15 mouse cellular contexts compared by ENCODE assay signal in the genomic region with DNA sequence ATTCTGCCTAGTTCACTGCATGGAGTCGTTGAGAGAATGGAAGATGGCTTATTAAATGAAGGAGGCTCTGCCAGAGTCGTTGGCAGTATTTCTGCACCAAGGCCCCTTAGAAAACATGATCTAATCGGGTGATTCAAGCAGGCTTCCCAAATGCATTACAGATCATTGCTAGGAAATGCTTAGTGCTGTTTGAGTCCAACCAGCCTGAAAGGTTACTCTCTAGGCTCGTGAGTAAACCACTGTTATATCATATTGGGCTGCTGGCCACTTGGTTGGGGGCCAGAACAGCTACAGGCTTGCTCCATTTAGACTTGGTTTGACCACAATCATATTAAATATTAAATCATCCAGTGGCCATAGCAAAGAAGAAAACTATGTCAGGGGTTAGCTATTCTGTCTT.
A peak's percentile ranks its signal among the peaks of the same experiment; 100 is the strongest.
DNase-seq lines count a peak whose midpoint lies in the region; ATAC-seq and TF ChIP-seq lines count a peak whose summit lies in the region.
"Had no signal": no experiment of that assay in that cellular context is flagged by ENCODE, and none has a peak within 500 bp of the region (broad histone marks: within the 10 kb centered on the region; RNA-seq: fewer than 3 reads in every experiment).

No protein-coding gene starts in this region.

- DNase-seq in lung, embryonic 14.5 days: peak; percentile 40
- no peak for DNase-seq in lung, postnatal 0 days (ENCODE audit: low spot score)
- DNase-seq in adrenal gland, adult 8-10 months: peak; percentile 61
- DNase-seq in fibroblast of lung, adult 2 months (ENCODE audit: low read depth): peak; percentile 79
- peak; percentile 61 for DNase-seq in lung, postnatal 10 days
- no peak for DNase-seq in left cerebral cortex, adult 9 months (ENCODE audit: low spot score in 2 of 2)
- DNase-seq: cerebellum, adult 9-10 months; kidney, adult 2 months; layer of hippocampus, adult 9-11 months; liver, embryonic 13.5 days; thymus, postnatal 36 days had no signal

- no peak for ATAC-seq in lung, embryonic 14.5 days (ENCODE audit: insufficient read depth)
- ATAC-seq in lung, postnatal 0 days: no peak
- ATAC-seq in intestine, postnatal 0 days: no peak
- ATAC-seq: activated CD4-positive, CD25-positive, alpha-beta regulatory T cell, adult 4 months; forebrain, embryonic 16.5 days had no signal

- TF ChIP-seq CTCF in lung, embryonic 14.5 days (IDR thresholded peaks at IDR 0.05; ENCODE audit: low read depth): no peak
- no peak for TF ChIP-seq CTCF in lung, postnatal 0 days (IDR thresholded peaks at IDR 0.05)
- TF ChIP-seq CTCF in intestine, postnatal 0 days (IDR thresholded peaks at IDR 0.05; ENCODE audit: low read depth): no peak

- 0 out of 2 replicates have a peak, but pooled peaks cover 5% of the 10 kb centered on the region for H3K4me1 ChIP-seq in lung, embryonic 14.5 days (ENCODE audit: insufficient read depth)
- H3K4me1 ChIP-seq in lung, postnatal 0 days (ENCODE audit: insufficient read depth, low read depth, low read length): no peaks in the 10 kb centered on the region
- H3K4me1 ChIP-seq in intestine, postnatal 0 days (replicated peaks; ENCODE audit: control insufficient read depth, insufficient read depth, low read length): no peaks in the 10 kb centered on the region
- H3K4me1 ChIP-seq: liver, embryonic 13.5 days had no signal

- H3K27me3 ChIP-seq in lung, embryonic 14.5 days (ENCODE audit: insufficient read depth, low read length): no peaks in the 10 kb centered on the region
- H3K27me3 ChIP-seq in lung, postnatal 0 days (replicated peaks; ENCODE audit: insufficient read depth, low read length): no peaks in the 10 kb centered on the region
- no peaks in the 10 kb centered on the region for H3K27me3 ChIP-seq in intestine, postnatal 0 days (replicated peaks; ENCODE audit: control insufficient read depth, insufficient read depth, low read length)
- H3K27me3 ChIP-seq: embryonic facial prominence, embryonic 12.5 days; liver, embryonic 13.5 days had no signal

- no peak overlapping the region for H3K9ac ChIP-seq in lung, embryonic 14.5 days
- no peak overlapping the region for H3K9ac ChIP-seq in lung, postnatal 0 days (replicated peaks; ENCODE audit: low read depth)
- H3K9ac ChIP-seq in intestine, postnatal 0 days (ENCODE audit: low read depth, low read length): no peak overlapping the region
- H3K9ac ChIP-seq: embryonic facial prominence, embryonic 12.5 days; liver, embryonic 13.5 days had no signal

- no peak overlapping the region for H3K4me3 ChIP-seq in lung, embryonic 14.5 days (ENCODE audit: low read depth, low read length)
- no peak overlapping the region for H3K4me3 ChIP-seq in lung, postnatal 0 days (ENCODE audit: low read depth, low read length)
- H3K4me3 ChIP-seq in intestine, postnatal 0 days (ENCODE audit: low read depth, low read length): no peak overlapping the region
- H3K4me3 ChIP-seq: embryonic facial prominence, embryonic 12.5 days; liver, embryonic 13.5 days had no signal

- WGBS in lung, embryonic 14.5 days: 76% methylated on average over 4 of the region's 4 CpGs
- 73% methylated on average over 4 of the region's 4 CpGs for WGBS in lung, postnatal 0 days
- 67% methylated on average over 4 of the region's 4 CpGs for WGBS in intestine, postnatal 0 days

- no peak overlapping the region for H3K4me2 ChIP-seq in lung, embryonic 14.5 days
- no peak overlapping the region for H3K4me2 ChIP-seq in lung, postnatal 0 days (replicated peaks; ENCODE audit: low read depth, low read length)
- no peak overlapping the region for H3K4me2 ChIP-seq in intestine, postnatal 0 days (replicated peaks; ENCODE audit: low read depth)
- H3K4me2 ChIP-seq: embryonic facial prominence, embryonic 12.5 days; liver, embryonic 13.5 days had no signal

- TF ChIP-seq EP300 in lung, postnatal 0 days (IDR thresholded peaks at IDR 0.05): no peak

- no peaks in the 10 kb centered on the region for H3K9me3 ChIP-seq in lung, embryonic 14.5 days (ENCODE audit: low read depth, low read length)
- no peaks in the 10 kb centered on the region for H3K9me3 ChIP-seq in lung, postnatal 0 days (ENCODE audit: low read length)
- H3K9me3 ChIP-seq in intestine, postnatal 0 days (ENCODE audit: control insufficient read depth): no peaks in the 10 kb centered on the region
- H3K9me3 ChIP-seq: embryonic facial prominence, embryonic 12.5 days; liver, embryonic 13.5 days had no signal

- no peaks in the 10 kb centered on the region for H3K36me3 ChIP-seq in lung, embryonic 14.5 days (ENCODE audit: insufficient read depth)
- H3K36me3 ChIP-seq in lung, postnatal 0 days (ENCODE audit: insufficient read depth, low read length): no peaks in the 10 kb centered on the region
- no peaks in the 10 kb centered on the region for H3K36me3 ChIP-seq in intestine, postnatal 0 days (ENCODE audit: control insufficient read depth, insufficient read depth)
- H3K36me3 ChIP-seq: embryonic facial prominence, embryonic 12.5 days; liver, embryonic 13.5 days had no signal

- no peak overlapping the region for H3K27ac ChIP-seq in lung, embryonic 14.5 days (ENCODE audit: low read depth)
- H3K27ac ChIP-seq in lung, postnatal 0 days (ENCODE audit: low read length): no peak overlapping the region
- no peak overlapping the region for H3K27ac ChIP-seq in intestine, postnatal 0 days (ENCODE audit: low read depth, low read length)
- H3K27ac ChIP-seq: embryonic facial prominence, embryonic 12.5 days; liver, embryonic 13.5 days had no signal

Comparison
In these comparisons a context has a peak if more than half of its experiments do, and no peak if none do; other contexts are left out.
1. DNase-seq: peak in lung, embryonic 14.5 days (single experiment), adrenal gland, adult 8-10 months (single experiment), fibroblast of lung, adult 2 months (single experiment) and lung, postnatal 10 days (single experiment); none in lung, postnatal 0 days (single experiment) and left cerebral cortex, adult 9 months (0 of 2).